Mouse (Mus musculus): Measurements from ENCODE around the gene Nav3.

- no peak for TF ChIP-seq CTCF (IDR thresholded peaks at IDR 0.05; ENCODE audit: low read depth)
- no peak for TF ChIP-seq EP300 (optimal IDR thresholded peaks at IDR 0.05)
Measured at GRCm38 (mm10) chr10:109875312-109875830, 580.6 kb downstream of the Nav3 start.
